Mouse (Mus musculus): ENCODE data around the gene Ajm1.

Ajm1 gene

DNA sequence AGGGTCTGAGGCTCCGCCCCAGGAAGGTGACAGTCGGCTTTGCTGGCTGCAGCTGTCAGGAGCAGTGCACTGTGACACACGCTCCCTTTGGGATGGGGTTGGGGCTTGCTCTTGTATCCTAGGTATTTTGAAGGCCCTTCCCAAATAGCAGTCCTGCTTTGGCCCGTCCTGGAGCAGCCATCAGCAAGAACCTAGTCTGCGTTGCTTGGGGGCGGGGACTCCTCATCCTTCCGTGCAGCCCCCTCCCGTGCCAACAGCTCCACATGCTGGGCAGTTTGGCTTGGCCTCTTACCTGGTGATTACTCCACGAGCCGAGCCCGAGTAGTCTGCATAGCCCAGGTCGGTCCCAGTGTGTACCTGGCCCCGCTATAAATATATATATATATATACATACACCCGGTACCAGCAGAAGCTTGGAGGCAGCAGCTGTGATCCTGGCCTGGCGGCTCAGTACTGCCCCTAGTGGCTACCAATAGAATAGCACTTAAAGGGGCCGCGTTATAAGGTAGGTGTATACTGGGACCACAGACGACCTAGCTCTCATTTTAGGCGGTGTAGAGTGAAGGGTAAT is at the start of gene Ajm1:
Gene Ajm1, minus strand, starts transcription at position 464 of the 571 bp plus-strand sequence.
- peak; percentile 60 for DNase-seq

DNA sequence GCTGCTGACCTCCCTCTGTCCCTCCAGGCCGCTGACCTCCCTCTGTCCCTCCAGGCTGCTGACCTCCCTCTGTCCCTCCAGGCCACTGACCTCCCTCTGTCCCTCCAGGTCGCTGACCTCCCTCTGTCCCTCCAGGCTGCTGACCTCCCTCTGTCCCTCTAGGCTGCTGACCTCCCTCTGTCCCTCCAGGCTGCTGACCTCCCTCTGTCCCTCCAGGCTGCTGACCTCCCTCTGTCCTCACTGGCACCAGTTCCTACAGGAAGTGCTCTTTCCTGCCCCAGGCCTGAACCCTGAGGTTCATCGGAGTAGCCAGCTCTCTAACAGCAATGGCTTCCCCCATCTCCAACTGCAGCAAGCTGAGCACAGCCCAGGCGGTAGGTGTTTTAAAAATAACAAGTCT is 47.2 kb upstream of the Ajm1 start:
- peak; percentile 29 for DNase-seq

DNA sequence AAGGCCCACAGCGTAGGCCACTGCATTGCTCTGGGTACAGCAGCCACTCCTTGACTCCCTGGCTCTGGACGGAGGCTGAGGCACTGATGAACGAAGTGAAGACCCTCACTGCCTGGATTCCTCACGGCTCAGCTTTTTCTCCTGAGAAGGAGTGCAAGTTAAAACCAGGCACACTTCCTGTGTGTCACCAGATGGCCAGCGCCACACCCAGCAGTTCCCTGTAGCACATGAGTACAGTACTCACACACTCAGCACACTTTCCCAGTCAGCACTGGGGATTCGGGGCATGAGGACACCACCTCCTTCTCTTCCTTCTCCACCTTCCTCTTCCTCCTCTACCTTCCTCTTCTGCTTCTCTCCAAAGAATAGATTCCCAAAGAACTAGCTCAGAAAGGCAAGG is 46.3 kb upstream of the Ajm1 start, which contains the start of gene Fcna:
Gene Fcna, minus strand, starts transcription at position 220 of the 400 bp plus-strand sequence.
- no peak for DNase-seq

DNA sequence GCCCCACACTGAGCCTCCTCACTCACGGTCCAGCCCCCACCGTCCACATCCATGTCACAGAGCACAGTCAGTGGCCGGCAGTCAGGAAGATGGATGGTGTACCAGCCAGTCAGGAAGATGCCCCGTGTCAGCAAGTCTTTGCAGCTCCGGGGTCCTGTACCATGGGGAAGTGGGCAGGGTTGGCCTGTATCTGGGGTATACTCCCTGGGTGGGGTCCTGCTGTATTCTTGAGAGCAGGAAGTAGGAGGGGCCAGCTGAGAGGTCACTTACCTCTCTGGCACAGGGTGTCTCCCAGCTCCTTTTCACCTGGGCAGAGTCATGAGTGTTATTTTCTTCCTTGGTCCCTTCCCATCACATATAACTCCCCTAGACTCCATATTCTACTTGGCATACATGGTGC is 44.4 kb upstream of the Ajm1 start:
- no peak for DNase-seq

DNA sequence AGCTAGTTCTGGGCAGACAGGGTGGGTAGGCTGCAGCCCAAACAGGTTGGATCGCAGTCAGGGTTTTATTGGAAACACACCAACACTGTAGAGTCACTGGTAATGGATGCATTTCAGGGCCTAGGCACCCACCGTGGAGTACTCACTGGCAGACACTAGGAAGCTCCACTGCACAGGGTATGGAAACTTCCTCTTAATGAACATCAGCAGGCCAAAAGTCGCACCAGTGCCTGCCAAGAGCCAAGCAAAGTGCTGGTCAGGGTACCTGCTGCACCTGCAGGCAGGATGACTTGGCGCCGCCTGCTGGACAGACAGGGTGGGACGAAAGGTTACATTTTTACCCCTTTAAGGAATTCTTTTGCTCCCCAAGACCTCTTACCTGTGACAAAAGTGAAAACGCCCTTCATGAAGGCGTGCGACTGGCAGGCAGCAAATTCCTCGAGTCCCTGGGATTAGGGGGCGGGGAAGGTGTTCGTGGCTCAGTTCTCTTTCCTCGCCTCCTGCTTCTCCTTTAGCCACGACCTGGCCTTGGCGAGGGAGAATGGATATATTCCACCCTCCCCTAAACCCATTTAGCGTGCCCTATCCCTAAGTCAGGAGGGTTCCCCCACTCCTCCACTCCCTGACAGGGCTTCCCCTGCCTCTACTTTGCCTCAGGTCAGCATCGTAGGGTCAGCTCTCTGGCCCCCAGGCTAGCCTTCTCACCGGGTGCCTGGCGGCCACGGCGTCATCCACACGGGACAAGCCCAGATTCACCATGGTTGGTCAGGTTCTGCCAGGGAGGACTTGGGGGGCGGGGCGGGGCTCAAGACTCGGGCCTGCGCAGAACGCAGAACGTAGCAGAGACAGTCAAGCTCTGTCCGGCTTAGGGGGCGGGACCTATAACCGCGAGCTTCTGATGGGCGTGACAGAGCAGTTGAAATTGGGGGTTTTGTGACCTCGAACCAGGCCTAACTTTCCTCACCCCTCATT is 40.0 kb upstream of the Ajm1 start, which contains the start of gene Tmem141:
Gene Tmem141, minus strand, starts transcription at position 777 of the 972 bp plus-strand sequence.
- peak; percentile 83 for DNase-seq

DNA sequence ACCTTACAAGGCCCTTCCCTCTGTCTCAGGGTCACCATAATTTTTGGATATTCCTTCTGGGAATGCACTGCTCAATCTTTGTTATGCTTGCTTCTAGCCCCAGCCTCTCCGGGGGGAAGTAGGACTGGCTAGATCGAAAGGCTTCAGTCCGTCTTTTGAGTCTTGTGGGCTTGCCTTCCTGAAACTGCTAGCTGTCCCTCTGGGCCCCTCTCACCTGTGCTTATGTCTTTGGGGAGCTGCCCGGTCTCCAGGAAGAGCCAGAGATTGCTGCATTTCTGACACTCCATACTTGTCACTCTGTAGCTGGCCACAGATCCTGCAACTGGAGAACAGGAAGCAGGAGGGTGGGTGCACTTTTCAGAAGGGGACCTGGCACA is 39.3 kb upstream of the Ajm1 start:
- no peak for DNase-seq

DNA sequence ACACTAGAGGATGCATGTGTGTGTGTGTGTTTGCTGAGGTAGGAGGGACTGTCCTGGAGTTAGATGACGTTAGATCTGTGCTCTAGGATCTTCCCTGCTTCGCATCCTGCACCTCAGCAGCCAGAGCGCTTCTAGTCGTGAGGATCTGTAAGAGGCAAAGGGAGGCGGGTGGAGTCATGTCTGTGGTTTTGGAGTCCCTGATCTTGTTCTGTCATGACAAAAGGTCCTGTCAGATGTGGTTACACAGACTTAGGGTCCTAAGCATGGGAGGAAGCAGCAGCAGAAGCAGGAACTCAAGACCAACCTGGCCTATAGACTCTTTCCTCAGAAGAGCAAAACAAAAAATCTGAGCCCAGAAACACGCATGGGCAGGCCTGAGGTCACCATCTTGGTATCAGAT is 38.8 kb upstream of the Ajm1 start:
- no peak for DNase-seq

DNA sequence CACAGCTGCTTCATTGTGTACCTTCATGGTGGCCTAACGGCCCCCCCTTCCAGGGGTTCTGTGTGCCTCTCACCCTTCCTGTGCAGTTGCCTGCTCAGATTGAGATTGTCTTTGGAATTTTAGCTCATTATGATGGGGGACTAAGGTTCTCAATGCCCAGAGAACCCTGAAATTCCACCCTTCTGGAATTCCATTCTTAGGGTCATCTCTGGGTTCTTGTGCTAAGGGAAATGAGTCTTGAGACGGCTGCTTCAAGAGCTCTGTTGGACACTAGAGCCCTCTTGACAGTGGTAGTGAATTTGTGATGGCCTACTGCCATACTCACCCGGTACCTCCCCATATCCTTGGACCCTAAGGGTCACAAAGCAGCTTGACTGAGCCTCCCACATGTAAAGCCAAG is 36.0 kb upstream of the Ajm1 start, which contains the start of gene Ccdc183:
Gene Ccdc183, minus strand, starts transcription at position 101 of the 400 bp plus-strand sequence.
- DNase-seq, result no peak

DNA sequence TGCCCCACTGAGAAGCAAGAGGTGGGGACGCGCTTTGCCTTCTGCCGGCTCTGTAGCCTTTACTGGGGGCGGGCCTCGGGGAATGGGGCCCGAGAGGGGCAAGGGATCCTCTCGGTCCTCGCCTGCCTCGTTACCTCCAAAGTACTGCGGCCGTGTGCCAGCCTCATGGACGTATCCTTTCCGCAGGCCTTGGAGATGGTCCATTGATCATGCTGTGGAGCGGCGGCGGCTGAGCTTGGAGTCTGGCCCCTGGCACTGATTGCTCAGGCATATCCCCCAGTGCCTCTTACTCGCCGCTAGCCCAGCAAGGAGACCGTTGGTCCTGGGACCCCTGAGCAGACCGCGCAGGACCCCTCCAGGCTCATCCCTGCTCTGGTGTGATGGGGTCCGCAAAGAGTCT is 34.8 kb upstream of the Ajm1 start:
- DNase-seq, result no peak

DNA sequence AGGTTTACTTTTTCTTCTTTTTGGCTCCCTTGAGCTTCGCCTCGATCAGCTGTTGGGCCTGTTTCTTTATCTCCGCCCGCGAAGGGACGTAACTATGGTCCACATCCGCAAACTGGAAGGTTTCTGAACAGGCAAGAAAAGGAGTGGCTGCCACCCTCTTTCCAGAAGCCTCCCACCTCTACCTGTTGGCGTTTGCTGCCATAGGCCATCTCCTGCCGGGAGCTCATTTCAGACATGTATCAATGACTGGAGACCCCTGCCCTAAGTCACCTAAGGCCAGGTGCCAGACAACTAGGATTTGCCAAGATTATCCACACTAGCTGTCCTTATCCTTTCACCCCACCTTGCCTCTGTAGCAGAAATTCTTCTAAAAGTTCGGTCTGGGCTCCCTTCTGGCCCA is 27.1 kb upstream of the Ajm1 start:
- DNase-seq, result no peak

DNA sequence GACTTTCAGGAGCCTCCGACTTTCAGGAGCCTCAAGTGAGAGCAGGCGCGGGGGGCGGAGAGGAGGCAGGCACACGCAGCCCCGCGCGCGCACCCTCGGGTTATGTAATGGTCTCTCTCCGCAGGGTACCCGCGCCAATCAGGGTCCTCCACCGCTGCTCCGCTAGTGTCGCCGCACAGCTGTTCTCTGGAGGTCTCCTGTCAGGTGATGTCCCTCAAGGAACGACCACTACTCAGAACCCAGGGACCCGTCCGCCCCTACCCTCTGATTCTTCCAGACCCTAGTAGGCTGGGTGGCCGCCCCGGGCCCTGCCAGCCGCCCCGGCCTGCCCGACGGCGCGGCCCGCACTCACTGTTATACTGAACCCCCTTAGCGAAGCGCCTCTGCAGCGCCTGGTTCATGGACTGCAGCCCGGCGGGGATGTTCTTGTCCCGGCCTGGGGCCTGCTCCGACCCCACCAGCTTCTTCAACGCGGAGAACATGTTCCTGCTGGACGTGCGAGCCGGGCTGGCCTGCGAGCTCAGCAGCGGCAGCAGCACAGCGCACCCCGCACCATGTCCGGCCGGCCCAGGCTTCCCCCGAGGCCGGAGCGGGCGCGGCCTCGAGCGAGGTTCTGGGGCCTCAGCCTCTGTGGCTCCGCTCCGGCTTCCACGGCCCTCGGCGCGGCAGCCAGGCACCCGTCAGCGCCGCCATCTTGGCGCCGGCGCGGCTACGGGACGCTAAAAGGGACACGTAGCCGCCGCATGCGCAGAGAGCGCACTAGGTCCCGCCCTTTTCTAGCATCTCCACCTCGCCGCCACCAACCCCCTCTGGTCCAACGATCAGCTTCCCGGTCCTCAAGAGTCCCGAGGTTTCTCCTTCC is 26.4 kb upstream of the Ajm1 start, which contains the start of gene Rabl6:
Gene Rabl6, minus strand, starts transcription at position 761 of the 862 bp plus-strand sequence.
- DNase-seq, result peak; percentile 88

DNA sequence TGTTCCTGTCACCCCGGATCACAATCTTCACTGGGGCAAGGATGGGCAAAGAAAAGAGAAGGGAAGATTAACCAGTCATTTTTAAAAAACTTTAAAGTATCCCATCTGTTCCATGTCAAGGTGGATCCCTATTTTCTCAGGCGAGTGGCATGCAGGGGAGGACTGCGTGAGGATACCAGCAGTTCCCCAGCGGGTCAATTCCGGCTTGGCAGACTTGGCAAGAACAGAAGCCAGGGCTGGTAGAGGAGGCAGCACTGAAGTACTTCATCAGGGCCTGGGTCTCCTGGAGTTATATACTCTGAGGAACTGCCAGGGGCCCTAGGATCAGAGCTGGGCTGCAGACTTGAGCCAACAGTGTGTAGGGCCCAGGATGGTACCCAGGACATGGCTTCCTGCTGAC is 21.0 kb upstream of the Ajm1 start:
- no peak for DNase-seq

DNA sequence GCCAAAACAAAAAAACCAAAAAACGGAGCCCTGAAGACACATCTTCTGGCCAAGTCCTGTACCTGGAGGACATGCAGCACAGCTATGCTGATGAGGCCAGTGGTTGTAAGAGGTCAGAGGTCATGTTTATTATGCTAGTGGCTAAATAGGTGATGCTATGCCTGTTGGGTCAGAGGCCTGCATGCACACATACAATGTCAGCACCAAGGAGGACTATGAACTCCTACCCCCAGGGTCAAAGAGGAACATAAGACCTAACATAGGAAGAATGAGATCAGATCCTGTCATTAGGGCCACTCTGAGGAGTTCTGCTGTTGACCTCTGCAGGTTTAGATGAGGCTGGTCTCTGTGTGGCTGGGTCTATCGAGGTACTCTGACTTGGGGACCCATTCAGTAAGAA is 18.5 kb upstream of the Ajm1 start:
- DNase-seq, result no peak

DNA sequence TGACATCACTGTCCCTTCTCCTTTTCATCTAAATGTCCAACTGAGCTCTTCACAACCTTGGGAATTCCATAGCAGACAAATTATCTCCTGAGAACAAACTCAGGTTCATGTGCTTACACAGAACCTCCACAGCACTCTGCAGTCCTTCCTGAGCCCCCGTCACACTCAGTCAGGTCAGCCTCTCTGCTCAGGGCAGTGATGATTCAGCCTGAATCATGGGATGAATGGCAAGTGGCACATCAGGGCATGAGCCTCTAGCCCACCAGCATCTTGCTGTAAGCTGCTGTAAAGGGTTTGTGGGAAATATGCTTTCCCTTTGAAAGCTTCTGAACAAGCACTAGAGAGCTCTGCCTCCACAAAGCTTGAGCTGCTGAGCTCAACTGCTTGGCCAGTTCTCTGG is 17.2 kb upstream of the Ajm1 start:
- no peak for DNase-seq

DNA sequence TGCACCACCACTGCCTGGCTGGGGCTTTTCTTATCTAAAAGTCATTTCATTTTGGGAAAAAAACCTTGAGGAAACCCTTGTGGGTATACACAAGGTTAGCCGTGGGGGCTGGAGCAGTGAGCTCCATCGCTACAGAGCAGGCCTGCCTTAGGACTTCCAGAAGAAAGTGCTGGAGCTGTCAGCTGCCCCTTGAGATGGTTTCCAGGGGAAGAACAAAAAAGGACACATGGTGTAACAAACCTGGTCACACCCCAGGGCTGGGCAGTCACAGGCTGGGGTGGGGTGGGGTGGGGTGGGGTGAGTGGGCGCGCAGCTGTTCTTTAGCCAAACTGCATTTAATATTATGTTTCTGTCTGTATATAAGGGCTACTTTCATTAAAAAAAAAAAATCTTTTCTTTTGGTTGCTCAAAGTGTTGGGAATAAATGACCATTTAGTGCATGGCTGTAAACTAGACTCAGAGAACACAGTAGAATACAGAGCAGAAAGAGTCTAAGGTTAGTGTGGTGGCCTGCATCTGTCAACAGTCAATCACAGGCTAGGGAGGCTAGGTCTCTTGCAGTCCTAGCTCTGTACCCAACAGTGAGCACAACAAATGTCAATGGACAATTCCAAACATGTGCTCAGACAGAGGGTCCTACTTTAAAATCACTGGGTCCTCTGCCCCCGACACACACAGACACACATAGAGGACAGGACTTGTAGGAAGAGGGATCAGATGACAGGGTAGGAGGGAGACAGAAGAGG is 15.4 kb upstream of the Ajm1 start:
- DNase-seq, result no peak

DNA sequence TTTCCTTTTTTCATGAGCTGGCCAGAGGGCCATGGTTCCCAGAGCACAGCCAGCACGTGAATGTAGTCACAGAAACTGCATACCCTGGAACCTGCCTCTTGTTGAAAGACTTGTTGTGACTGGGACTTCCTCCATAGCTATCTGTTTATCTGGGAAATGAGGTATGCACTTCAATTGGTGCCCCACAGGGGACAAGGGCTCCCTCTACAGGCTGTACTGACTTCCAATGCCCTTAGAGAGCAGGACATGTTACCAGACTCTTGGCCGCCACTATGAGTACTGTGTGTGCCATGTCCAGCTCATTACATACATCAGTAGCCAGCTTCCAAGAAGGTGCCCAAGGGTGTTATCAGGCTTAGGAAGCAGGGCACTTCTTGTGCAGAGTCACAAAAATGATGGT is 10.3 kb upstream of the Ajm1 start:
- DNase-seq, result peak; percentile 38

DNA sequence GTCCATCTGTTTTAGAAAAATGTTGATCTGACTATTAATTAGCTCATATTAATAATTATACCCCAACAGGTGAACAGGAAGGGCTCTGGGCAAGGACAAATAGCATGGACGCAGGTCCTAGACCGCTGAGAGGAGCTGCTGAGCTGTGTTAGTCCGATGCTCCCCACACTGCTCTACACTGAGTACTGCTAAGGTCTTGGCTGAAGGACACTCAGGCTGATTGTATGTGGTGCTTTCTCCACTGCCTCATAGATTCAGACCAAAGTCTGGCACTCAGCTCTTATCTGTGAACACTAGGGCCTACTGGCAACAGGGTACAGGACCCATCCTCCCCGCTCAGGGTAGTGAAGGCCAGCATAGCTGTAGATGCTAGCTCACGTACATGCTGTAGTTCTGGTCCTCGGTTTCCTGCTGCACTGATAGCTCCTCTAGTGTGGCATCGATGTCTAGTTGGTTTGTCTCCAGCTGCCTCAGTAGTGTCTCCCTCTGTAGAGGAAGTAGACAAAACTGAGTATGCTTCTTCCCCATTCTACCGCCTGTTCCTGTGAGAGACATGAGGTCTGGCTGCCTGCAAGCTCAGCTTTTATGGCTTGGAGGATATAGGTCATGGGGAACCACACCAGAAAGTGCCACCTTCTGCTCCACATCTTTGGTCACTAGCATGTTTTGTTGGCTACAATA is 6.8 kb upstream of the Ajm1 start:
- no peak for DNase-seq

DNA sequence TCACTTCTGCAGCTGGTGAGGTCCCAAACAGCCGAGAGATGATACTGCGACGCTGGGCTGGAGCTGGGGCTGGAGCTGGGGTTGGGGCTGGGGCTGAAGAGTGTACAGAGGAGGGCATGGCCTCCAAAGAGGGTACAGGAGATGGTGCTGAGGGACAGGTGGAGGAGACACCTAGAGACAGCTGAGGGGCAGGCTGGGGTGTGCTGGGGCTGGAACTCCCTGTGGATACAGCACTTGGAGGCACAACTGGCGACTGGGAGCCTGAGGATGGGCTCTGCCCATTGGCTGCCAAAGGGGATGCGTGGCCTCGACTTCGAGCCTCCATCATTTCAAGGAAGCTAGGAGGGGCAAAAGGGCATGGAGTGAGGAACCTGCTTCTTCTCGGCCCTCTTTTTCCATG is 5.7 kb upstream of the Ajm1 start:
- DNase-seq, result no peak

DNA sequence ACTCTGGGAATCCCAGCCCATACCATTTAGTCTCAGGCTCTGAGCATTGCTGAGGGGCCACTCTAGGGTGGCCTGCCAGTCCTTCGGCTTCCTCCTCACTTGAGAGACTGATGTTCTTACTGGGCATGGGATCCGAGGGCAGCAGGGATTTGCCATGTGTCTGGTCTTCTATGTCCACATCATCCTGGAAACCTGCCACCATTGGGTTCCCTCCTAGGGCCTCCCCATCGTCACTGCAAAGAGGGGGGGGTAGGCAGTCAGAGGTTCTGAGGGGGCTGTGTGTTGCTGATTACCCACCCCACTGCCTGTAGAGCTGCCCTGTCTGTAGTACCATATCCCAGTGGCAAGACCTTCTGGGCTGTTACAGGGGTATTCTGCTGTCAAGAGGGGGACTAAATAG is 4.0 kb upstream of the Ajm1 start:
- no peak for DNase-seq

DNA sequence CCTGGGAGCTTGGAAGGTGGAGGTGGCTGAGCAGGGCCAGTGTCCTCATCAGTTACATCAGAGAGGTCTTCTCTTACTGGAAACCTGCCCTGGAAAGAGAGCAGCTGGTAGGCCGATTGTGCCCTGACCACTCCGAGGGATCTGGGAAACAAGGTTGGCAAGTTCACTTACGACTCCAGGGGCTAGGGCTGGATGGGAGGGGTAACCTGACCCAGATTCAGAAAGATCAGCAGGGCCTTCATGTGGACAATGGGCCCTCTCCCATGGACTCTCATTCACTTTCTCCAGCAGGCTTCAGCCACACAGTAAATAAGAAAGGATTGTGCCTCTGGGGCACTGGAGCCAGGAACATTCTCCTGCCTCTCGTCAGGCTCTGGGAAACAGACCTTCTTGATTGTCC is 3.3 kb upstream of the Ajm1 start:
- DNase-seq, result no peak

DNA sequence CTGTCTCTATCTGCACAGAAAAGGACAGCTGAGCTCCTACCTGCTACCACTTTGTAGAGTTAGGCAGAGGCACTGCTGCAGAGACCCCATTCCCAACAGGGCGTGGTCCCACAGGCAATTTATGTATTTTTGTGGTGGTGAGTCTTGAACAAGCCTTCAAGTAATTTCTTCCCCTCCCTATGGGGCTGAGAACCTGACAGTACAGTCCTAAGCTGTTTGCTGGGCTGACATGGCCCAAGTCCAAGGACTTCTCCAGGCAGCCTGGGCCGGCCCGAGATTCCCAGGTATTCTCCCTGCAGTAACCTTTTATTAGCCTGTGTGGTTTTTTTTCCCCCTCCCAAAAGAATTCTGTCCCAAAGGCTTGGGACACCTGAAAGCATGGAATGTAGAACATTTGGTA is 2.6 kb upstream of the Ajm1 start:
- no peak for DNase-seq

DNA sequence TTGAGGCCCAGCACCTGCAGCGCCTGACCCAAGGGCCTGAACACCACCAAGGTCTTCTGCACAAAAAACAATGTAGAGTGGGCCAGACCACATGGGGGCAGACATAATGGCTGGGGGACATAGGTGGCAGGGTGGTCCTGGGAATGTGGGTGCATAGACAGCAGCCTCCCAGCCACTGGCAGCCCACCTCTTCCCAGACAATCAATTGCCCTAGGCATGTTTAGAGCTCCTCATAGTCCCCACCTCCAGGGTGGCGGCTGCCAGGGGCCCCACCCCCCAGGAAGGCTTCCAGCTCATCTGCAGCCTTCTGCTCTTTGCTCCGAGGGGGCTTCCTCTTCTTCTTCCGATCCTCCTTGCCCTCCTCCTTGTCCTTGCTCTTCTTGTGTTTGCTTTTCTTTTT is 2.0 kb upstream of the Ajm1 start:
- DNase-seq, result no peak

All from liver (tissue).